Mouse (Mus musculus) myocyte (in vitro differentiated cells): Measurements from ENCODE around the gene Itpk1.

Source experiments
- POLR2A ChIP-seq: IDR thresholded peaks from one replicate; pipeline ENCODE4 v1.6.1; 2011; ENCODE audit warnings: low read depth, mild to moderate bottlenecking, control low read depth, moderate library complexity; ENCODE audit not compliant: insufficient read length
- POLR2AphosphoS2 ChIP-seq: IDR thresholded peaks from one replicate; pipeline ENCODE4 v1.6.1; 2011; ENCODE audit warnings: low read depth, control low read depth; ENCODE audit not compliant: insufficient read length
- TCF3 ChIP-seq: IDR thresholded peaks from one replicate; pipeline ENCODE4 v1.6.1; 2011; ENCODE audit warnings: low read depth, control low read depth; ENCODE audit not compliant: insufficient read length

DNA sequence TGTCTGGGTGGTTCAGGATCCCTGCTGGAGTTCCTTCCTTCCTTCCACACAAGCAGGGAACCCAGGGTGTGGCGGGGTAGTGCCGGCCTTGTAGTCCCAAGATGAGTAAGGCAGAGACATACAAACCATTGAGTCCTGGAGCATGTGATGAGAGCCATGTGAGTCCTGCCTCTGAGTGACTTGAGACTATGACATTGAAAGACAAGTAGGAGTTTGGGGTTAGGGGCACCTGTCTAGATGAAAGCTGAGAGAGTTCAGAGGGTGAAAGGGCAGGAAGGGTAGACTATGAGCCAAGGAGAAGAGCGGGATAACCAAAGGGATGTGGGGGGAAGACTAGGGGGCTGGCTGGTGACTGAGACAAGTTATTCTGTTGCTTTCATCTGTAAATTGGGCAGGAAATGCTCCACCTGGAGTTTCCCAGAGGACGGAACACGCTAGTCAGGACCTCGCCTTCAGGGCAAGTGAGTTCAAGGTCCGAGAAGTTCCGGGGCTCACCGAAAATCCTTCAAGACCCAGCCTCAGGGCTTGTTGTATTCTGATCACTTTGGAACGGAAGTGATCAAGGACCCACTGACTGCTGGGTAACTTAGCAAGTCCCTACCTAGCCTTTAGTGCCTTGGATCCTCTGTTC, 2.2 kb upstream of the Itpk1 start:
- no peak for TF ChIP-seq POLR2AphosphoS2
- no peak for TF ChIP-seq POLR2A
- TF ChIP-seq TCF3 = no peak
